Mouse (Mus musculus) CH12.LX (cell line): ENCODE data around the gene Fcrls. TPM values are rescaled to one million over a fixed set of nuclear protein-coding genes. Genes with fewer than 3 reads are reported as not detected.

ENCODE experiments used
- DNase-seq: peaks from one replicate; pipeline ENCODE4 v3.0.0-alpha.2; 2013; ENCODE audit errors: extremely low read depth
- H3K27ac ChIP-seq: 2 replicates; pipeline ENCODE4 v1.5.1; 2012; ENCODE audit warnings: low read depth, mild to moderate bottlenecking, control low read depth, moderate library complexity; ENCODE audit not compliant: insufficient read depth
- H3K27me3 ChIP-seq: replicated peaks from 2 replicates; pipeline ENCODE3; 2012; ENCODE audit warnings: inconsistent platforms
- H3K36me3 ChIP-seq, 2 experiments: replicated peaks in 1 of 2; 2 replicates each; pipeline versions ENCODE3 to v1.6.1; 2012; ENCODE audit warnings: inconsistent platforms in 1 of 2, low read length in 1 of 2, mild to moderate bottlenecking in 1 of 2, mixed read lengths in 1 of 2, moderate library complexity in 1 of 2; ENCODE audit not compliant: control insufficient read depth in 1 of 2, insufficient read depth in 1 of 2
- H3K4me1 ChIP-seq, 2 experiments: 2 replicates each; pipeline ENCODE4 v1.6.1; 2012; ENCODE audit warnings: inconsistent platforms in 1 of 2, moderate library complexity in 1 of 2; ENCODE audit not compliant: insufficient read depth in 2 of 2, control insufficient read depth in 1 of 2
- H3K4me2 ChIP-seq: 2 replicates; pipeline ENCODE4 v1.6.1; 2012; ENCODE audit warnings: low read depth, mild to moderate bottlenecking, control low read depth; ENCODE audit not compliant: poor library complexity, insufficient read depth, severe bottlenecking
- H3K4me3 ChIP-seq, 3 experiments: fragments of 150-350 bp in 1 of 3; sonication (generic) in 1 of 3; replicated peaks in 1 of 3; 2 replicates each; pipeline versions ENCODE3 to v1.5.1; 2011 to 2012; ENCODE audit warnings: low read depth in 2 of 3, low read length in 2 of 3, mild to moderate bottlenecking in 2 of 3, moderate library complexity in 2 of 3, control low read depth in 1 of 3, improper control_type of control experiment in 1 of 3, inconsistent platforms in 1 of 3, mixed read lengths in 1 of 3; ENCODE audit not compliant: poor library complexity in 1 of 3
- H3K79me2 ChIP-seq: replicated peaks from 2 replicates; pipeline ENCODE4 v1.6.1; 2012; ENCODE audit warnings: mild to moderate bottlenecking, moderate library complexity; ENCODE audit not compliant: control insufficient read depth, poor library complexity, insufficient read depth, severe bottlenecking; ENCODE audit errors: extremely low read depth
- H3K9ac ChIP-seq: 2 replicates; pipeline ENCODE4 v1.6.1; 2012; ENCODE audit warnings: low read depth, mild to moderate bottlenecking, control low read depth, moderate library complexity; ENCODE audit not compliant: insufficient read depth
- H3K9me3 ChIP-seq: replicated peaks from 2 replicates; pipeline ENCODE3; 2012; ENCODE audit warnings: low read length, inconsistent platforms, mixed read lengths
- BHLHE40 ChIP-seq: IDR thresholded peaks from 2 replicates; pipeline ENCODE4 v1.6.1; 2011; ENCODE audit warnings: mild to moderate bottlenecking, low read depth, low read length, improper control_type of control experiment
- CTCF ChIP-seq, 2 experiments: IDR thresholded peaks in 1 of 2; conservative IDR thresholded peaks in 1 of 2; 2 replicates each; pipeline ENCODE4 v1.5.1; 2011 to 2012; ENCODE audit warnings: low read depth in 2 of 2, low read length in 2 of 2, improper control_type of control experiment in 1 of 2, inconsistent platforms in 1 of 2, mild to moderate bottlenecking in 1 of 2, moderate library complexity in 1 of 2
- ELF1 ChIP-seq: IDR thresholded peaks from 2 replicates; pipeline ENCODE4 v1.6.1; 2014; ENCODE audit warnings: low read depth, mild to moderate bottlenecking, inconsistent platforms, low read length, improper control_type of control experiment
- ETS1 ChIP-seq: conservative IDR thresholded peaks from 2 replicates; pipeline ENCODE4 v1.6.1; 2012; ENCODE audit warnings: low read depth, mild to moderate bottlenecking, inconsistent platforms, low read length, improper control_type of control experiment, moderate library complexity
- GABPA ChIP-seq: IDR thresholded peaks from 2 replicates; pipeline ENCODE4 v1.6.1; 2012; ENCODE audit warnings: low read depth, low read length, improper control_type of control experiment, inconsistent platforms; ENCODE audit not compliant: insufficient replicate concordance
- IRF4 ChIP-seq: IDR thresholded peaks from 2 replicates; pipeline ENCODE4 v1.6.1; 2014; ENCODE audit warnings: low read depth, mild to moderate bottlenecking, inconsistent platforms, low read length, improper control_type of control experiment
- KAT2A ChIP-seq: IDR thresholded peaks from 2 replicates; pipeline ENCODE4 v1.6.1; 2012; ENCODE audit warnings: low read length, improper control_type of control experiment, inconsistent platforms; ENCODE audit not compliant: insufficient replicate concordance
- MXI1 ChIP-seq: IDR thresholded peaks from 2 replicates; pipeline ENCODE4 v1.6.1; 2011; ENCODE audit warnings: mild to moderate bottlenecking, low read depth, low read length, improper control_type of control experiment
- MYC ChIP-seq: IDR thresholded peaks from 2 replicates; pipeline ENCODE4 v1.6.1; 2011; ENCODE audit warnings: low read depth, mild to moderate bottlenecking, improper control_type of control experiment, low read length
- NRF1 ChIP-seq: IDR thresholded peaks from 2 replicates; pipeline ENCODE4 v1.6.1; 2014; ENCODE audit warnings: low read depth, mild to moderate bottlenecking, inconsistent platforms, low read length, improper control_type of control experiment, moderate library complexity
- PAX5 ChIP-seq: IDR thresholded peaks from 2 replicates; pipeline ENCODE4 v1.6.1; 2012; ENCODE audit warnings: low read length, inconsistent platforms, mixed read lengths
- POLR2A ChIP-seq: IDR thresholded peaks from 2 replicates; pipeline ENCODE4 v1.6.1; 2011; ENCODE audit warnings: low read depth, mild to moderate bottlenecking, improper control_type of control experiment, low read length
- POLR2AphosphoS2 ChIP-seq: IDR thresholded peaks from 2 replicates; pipeline ENCODE4 v1.6.1; 2011; ENCODE audit warnings: low read depth, low read length, improper control_type of control experiment
- RAD21 ChIP-seq: IDR thresholded peaks from 2 replicates; pipeline ENCODE4 v1.6.1; 2011; ENCODE audit warnings: low read depth, mild to moderate bottlenecking, low read length, improper control_type of control experiment, moderate library complexity
- SIN3A ChIP-seq: IDR thresholded peaks from 2 replicates; pipeline ENCODE4 v1.6.1; 2012; ENCODE audit warnings: low read length, improper control_type of control experiment, inconsistent platforms
- SMC3 ChIP-seq: IDR thresholded peaks from 2 replicates; pipeline ENCODE4 v1.6.1; 2011; ENCODE audit warnings: low read depth, low read length, improper control_type of control experiment
- TCF12 ChIP-seq: IDR thresholded peaks from 2 replicates; pipeline ENCODE4 v1.6.1; 2014; ENCODE audit warnings: low read depth, mild to moderate bottlenecking, inconsistent platforms, low read length, improper control_type of control experiment
- UBTF ChIP-seq: IDR thresholded peaks from 2 replicates; pipeline ENCODE4 v1.6.1; 2012; ENCODE audit warnings: low read depth, mild to moderate bottlenecking, inconsistent platforms, low read length, improper control_type of control experiment, moderate library complexity
- USF1 ChIP-seq: IDR thresholded peaks from 2 replicates; pipeline ENCODE4 v1.6.1; 2014; ENCODE audit warnings: low read depth, mild to moderate bottlenecking, inconsistent platforms, low read length, improper control_type of control experiment
- USF2 ChIP-seq: conservative IDR thresholded peaks from 2 replicates; pipeline ENCODE4 v1.6.1; 2011; ENCODE audit warnings: low read depth, low read length, improper control_type of control experiment
- ZKSCAN1 ChIP-seq: IDR thresholded peaks from 2 replicates; pipeline ENCODE4 v1.6.1; 2012; ENCODE audit warnings: low read depth, inconsistent platforms, low read length, improper control_type of control experiment, borderline replicate concordance
- dilution Hi-C: fragments of 300-500 bp; cut with MboI; formaldehyde crosslinking; loops from 2 replicates; pipeline ENCODE4 v1.14.3; 2020; ENCODE audit warnings: low sequenced_read_pairs; ENCODE audit not compliant: extremely low pct_unique_long_range_greater_than_20kb, extremely low pct_ligation_motif_present
- in situ Hi-C: fragments of 300-500 bp; cut with MboI; formaldehyde crosslinking; loops from 3 replicates; pipeline ENCODE4 v1.14.3; 2019; ENCODE audit warnings: low sequenced_read_pairs, low pct_ligation_motif_present, low pct_unique_long_range_greater_than_20kb, mixed read lengths
- polyA plus RNA-seq: library from polyadenylated mRNA; unstranded; fragments of >175 nt; gene quantifications from 2 replicates; pipeline ENCODE4 v1.2.1, GENCODE M21; 2012; ENCODE audit warnings: low read depth; ENCODE audit not compliant: insufficient read length
- total RNA-seq, 2 experiments: library from RNA; depleted of rRNA; stranded (reverse); fragments of 300-350 nt in 1 of 2; fragments of >200 nt in 1 of 2; gene quantifications; 2 replicates each; pipeline ENCODE4 v1.2.3; 2012 to 2014

Fcrls gene
- total RNA-seq (2012; rRNA removed) (not detected in 2 replicates), total RNA-seq (2014; rRNA removed) (not detected in 2 replicates), polyA plus RNA-seq (0.13 and 0.14 TPM in 2 replicates)

DNA sequence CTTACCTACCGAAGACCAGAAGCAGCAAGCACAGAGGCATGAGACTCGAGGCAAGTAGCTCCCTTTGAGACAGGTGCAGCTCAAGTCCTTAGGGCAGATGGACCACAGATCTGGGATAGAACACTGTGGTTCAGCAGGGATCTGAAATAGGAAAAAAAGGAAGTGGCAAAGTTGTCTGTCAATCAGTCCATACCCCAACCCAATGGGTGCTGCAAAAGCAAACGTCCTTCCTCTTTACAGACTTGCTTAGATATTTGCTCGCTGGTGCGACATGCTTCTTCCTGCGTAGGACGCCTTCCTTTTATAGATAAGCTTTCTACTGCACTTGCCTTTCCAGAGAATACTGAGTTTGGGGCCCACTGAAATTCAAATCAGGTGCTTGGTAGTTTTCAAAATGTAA lies at the start of gene Fcrls:
Fcrls (minus strand) TSS at position 303 of the 400 bp plus-strand sequence.
- no peak for DNase-seq
- peaks cover 0 to 6% of the 10 kb centered on the region in 2 experiments; a peak in 2 of 4 replicates for H3K4me1 ChIP-seq
- no peak within 1 kb of the TSS for H3K4me3 ChIP-seq
- in situ Hi-C loops = no loop called here
- H3K9ac ChIP-seq = no peak within 1 kb of the TSS
- H3K27me3 ChIP-seq = no peaks in the 10 kb centered on the region
- H3K9me3 ChIP-seq = no peaks in the 10 kb centered on the region
- no peak within 1 kb of the TSS for H3K27ac ChIP-seq
- no peaks in the 10 kb centered on the region for H3K79me2 ChIP-seq
- TF ChIP-seq CTCF (conservative IDR thresholded peaks at IDR 0.05 in 1 of 2, IDR thresholded peaks at IDR 0.05 in 1 of 2; ENCODE audit: low read depth in 2 of 2, low read length in 2 of 2) (no peak), IRF4 (no peak), KAT2A (no peak), USF2 (no peak), POLR2A (no peak), TCF12 (no peak), SIN3A (no peak), BHLHE40 (no peak), USF1 (no peak), MXI1 (no peak), RAD21 (no peak), ZKSCAN1 (no peak), ETS1 (no peak), PAX5 (no peak), POLR2AphosphoS2 (no peak), ELF1 (no peak), GABPA (no peak), UBTF (no peak), NRF1 (no peak)
- no peaks in the 10 kb centered on the region for H3K36me3 ChIP-seq
- no peak within 1 kb of the TSS for H3K4me2 ChIP-seq
- dilution Hi-C loops = no loop called here

DNA sequence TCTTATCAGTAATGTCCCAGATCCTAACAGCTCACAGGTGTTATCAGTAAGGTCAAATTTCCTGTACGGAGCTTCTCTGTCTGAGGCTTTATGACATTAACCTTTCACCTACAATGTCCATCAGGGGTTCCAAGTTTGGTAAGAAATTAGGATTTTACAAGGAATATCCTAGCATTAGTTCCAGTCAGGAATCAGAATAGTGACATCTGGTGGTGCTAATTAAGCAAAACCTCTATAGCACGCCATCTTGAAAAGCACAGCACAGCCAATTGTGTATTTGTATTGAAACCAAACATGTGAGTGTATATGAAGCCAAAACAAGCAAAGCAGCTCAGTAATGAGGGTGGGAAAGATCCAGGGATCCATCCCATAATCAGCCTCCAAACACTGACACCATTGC lies 46.4 kb upstream of the Fcrls start:
- dilution Hi-C loops = no loop called here
- in situ Hi-C loops = no loop called here
- DNase-seq = no peak
- Histone ChIP-seq H3K79me2 (no peaks in the 10 kb centered on the region), H3K9me3 (no peaks in the 10 kb centered on the region), H3K9ac (no peak overlapping the region), H3K4me2 (no peak overlapping the region), H3K36me3 (no peaks in the 10 kb centered on the region)
- TF ChIP-seq RAD21 (peak; percentile 26), MYC (no peak), SMC3 (peak; percentile 53), CTCF (conservative IDR thresholded peaks at IDR 0.05 in 1 of 2, IDR thresholded peaks at IDR 0.05 in 1 of 2; ENCODE audit: low read depth in 2 of 2, low read length in 2 of 2) (peak in 1 of 2 experiments; percentile 54; a peak in 2 of 4 replicates)
- TF ChIP-seq, all 38 proteins: peak for 3
- H3K27ac ChIP-seq = no peak overlapping the region
- H3K27me3 ChIP-seq = no peaks in the 10 kb centered on the region
- no peak overlapping the region for H3K4me3 ChIP-seq
- H3K4me1 ChIP-seq = no peaks in the 10 kb centered on the region
